Comparison of ENCODE assay signal across 9 mouse cellular contexts in genomic region chr3:60498646-60499045, GRCm38 (mm10). TPM values are rescaled to one million over a fixed set of nuclear protein-coding genes. Genes with fewer than 3 reads are reported as not detected.
DNase-seq lines count a peak whose midpoint lies in the region; ATAC-seq and TF ChIP-seq lines count a peak whose summit lies in the region.
"Had no signal": no experiment of that assay in that cellular context is flagged by ENCODE, and none has a peak within 500 bp of the region (broad histone marks: within the 10 kb centered on the region; RNA-seq: fewer than 3 reads in every experiment).

No protein-coding gene starts in this region.

- peak overlapping the region; percentile 100 for H3K9ac ChIP-seq in liver, embryonic 13.5 days
- H3K9ac ChIP-seq in midbrain, embryonic 15.5 days = no peak overlapping the region

- no peaks in the 10 kb centered on the region for H3K9me3 ChIP-seq in liver, embryonic 13.5 days (replicated peaks)
- no peaks in the 10 kb centered on the region for H3K9me3 ChIP-seq in midbrain, embryonic 15.5 days

- peak overlapping the region; percentile 84 for H3K4me2 ChIP-seq in liver, embryonic 13.5 days
- H3K4me2 ChIP-seq in midbrain, embryonic 15.5 days = no peak overlapping the region

- no peak for TF ChIP-seq CTCF in kidney, adult 2 months (conservative IDR thresholded peaks at IDR 0.05; ENCODE audit: insufficient read depth, insufficient read length, low read depth, low read length)

- WGBS in kidney, adult 2 months = 68% methylated on average over 3 of the region's 3 CpGs
- WGBS in liver, embryonic 13.5 days (ENCODE audit: insufficient replicate concordance) = 32% methylated on average over 3 of the region's 3 CpGs
- 78% methylated on average over 3 of the region's 3 CpGs for WGBS in midbrain, embryonic 15.5 days

- H3K4me1 ChIP-seq in kidney, adult 2 months (ENCODE audit: control insufficient read depth, insufficient read depth, low read length) = peaks cover 19% of the 10 kb centered on the region; the same call in 1 of the 2 replicates
- H3K4me1 ChIP-seq in liver, embryonic 13.5 days (replicated peaks) = peaks cover 55% of the 10 kb centered on the region
- peaks cover 33% of the 10 kb centered on the region for H3K4me1 ChIP-seq in midbrain, embryonic 15.5 days

- no peak for TF ChIP-seq POLR2A in kidney, adult 2 months (IDR thresholded peaks at IDR 0.05; ENCODE audit: low read depth, low read length)

- H3K4me3 ChIP-seq in kidney, adult 2 months (ENCODE audit: insufficient read depth, low read depth, low read length) = no peak overlapping the region
- peak overlapping the region; percentile 98 for H3K4me3 ChIP-seq in liver, embryonic 13.5 days (replicated peaks)
- no peak overlapping the region for H3K4me3 ChIP-seq in midbrain, embryonic 15.5 days

- H3K27me3 ChIP-seq in kidney, adult 2 months (replicated peaks; ENCODE audit: control insufficient read depth, insufficient read depth, low read length) = no peaks in the 10 kb centered on the region
- no peaks in the 10 kb centered on the region for H3K27me3 ChIP-seq in liver, embryonic 13.5 days
- no peaks in the 10 kb centered on the region; the same call in 1 of the 2 replicates for H3K27me3 ChIP-seq in midbrain, embryonic 15.5 days (replicated peaks)

- H3K36me3 ChIP-seq in kidney, adult 2 months (ENCODE audit: control insufficient read depth, insufficient read depth, low read length) = no peaks in the 10 kb centered on the region
- no peaks in the 10 kb centered on the region for H3K36me3 ChIP-seq in liver, embryonic 13.5 days
- H3K36me3 ChIP-seq in midbrain, embryonic 15.5 days (replicated peaks) = no peaks in the 10 kb centered on the region

- peak overlapping the region; percentile 34 for H3K27ac ChIP-seq in kidney, adult 2 months (ENCODE audit: insufficient read depth, low read depth, low read length)
- peak overlapping the region; percentile 98 for H3K27ac ChIP-seq in liver, embryonic 13.5 days
- no peak overlapping the region for H3K27ac ChIP-seq in midbrain, embryonic 15.5 days

- ATAC-seq in liver, embryonic 13.5 days (ENCODE audit: low read depth) = no peak
- no peak for ATAC-seq in megakaryocyte progenitor cell, adult 5-6 weeks (replicated peaks; ENCODE audit: poor library complexity)
- ATAC-seq in midbrain, embryonic 15.5 days (replicated peaks) = no peak

- peak; percentile 29 for DNase-seq in kidney, adult 2 months
- no peak for DNase-seq in kidney, adult 11 months
- DNase-seq in A20 (ENCODE audit: low read depth, low spot score) = peak; percentile 73
- peak; percentile 41 for DNase-seq in CD4-positive helper T cell, adult 2 months (ENCODE audit: low read depth, low spot score)
- no peak for DNase-seq in liver, embryonic 13.5 days
- DNase-seq: cerebellum, postnatal 25 days; right cerebral cortex, adult 18-20 months had no signal

RNA-seq across cellular contexts. Expression of gene Mbnl1, which starts 26.0 kb away (rescaled TPM):
- polyA plus RNA-seq in kidney, adult 2 months (2012; rRNA removed) = 43.0 and 52.3 TPM in 2 replicates
- polyA plus RNA-seq in liver, embryonic 13.5 days (2015; fragmentation: Nextera tagmentation; extraction: Ambion mirVana) = 123 and 153 TPM in 2 replicates
- total RNA-seq in megakaryocyte progenitor cell, adult 5-6 weeks (2015) = 542 and 611 TPM in 2 replicates
- 545 and 581 TPM in 2 replicates for total RNA-seq in megakaryocyte progenitor cell, adult 5-6 weeks (2017)
- polyA plus RNA-seq in midbrain, embryonic 15.5 days (2015; fragmentation: Nextera tagmentation; extraction: Ambion mirVana) = 46.6 and 48.4 TPM in 2 replicates

Comparison
In these comparisons a context has a peak if more than half of its experiments do, and no peak if none do; other contexts are left out.
1. DNase-seq: peak in kidney, adult 2 months (single experiment), A20 (single experiment) and CD4-positive helper T cell, adult 2 months (single experiment); none in kidney, adult 11 months (single experiment) and liver, embryonic 13.5 days (single experiment).